Comparison of ENCODE assay signal across 24 mouse cellular contexts in genomic region chr6:113003313-113004111, GRCm38 (mm10).
"Had no signal": no experiment of that assay in that cellular context is flagged by ENCODE, and none has a peak within 500 bp of the region (broad histone marks: within the 10 kb centered on the region; RNA-seq: fewer than 3 reads in every experiment).

No protein-coding gene starts in this region.

- H3K27ac ChIP-seq: heart, adult 2 months; heart, embryonic 13.5 days; heart, embryonic 15.5 days; hindbrain, embryonic 13.5 days; hindbrain, embryonic 15.5 days; hindbrain, postnatal 0 days; layer of hippocampus, adult 2 months; left cerebral cortex, adult 2 months; limb, embryonic 10.5 days; limb, embryonic 12.5 days; liver, embryonic 12.5 days had no signal

- H3K4me1 ChIP-seq: heart, embryonic 13.5 days; limb, embryonic 10.5 days; liver, embryonic 12.5 days had no signal

- DNase-seq: gastrocnemius, postnatal 14 days; gastrocnemius, postnatal 36 days; heart, adult 11 months; heart, adult 2 months; heart, postnatal 14 days; heart, postnatal 36 days; kidney, adult 18-20 months; kidney, adult 8-10 months; kidney, postnatal 10 days; kidney, postnatal 25 days; kidney, postnatal 4 days; liver had no signal

- H3K36me3 ChIP-seq: heart, embryonic 13.5 days; heart, embryonic 15.5 days; hindbrain, embryonic 13.5 days; hindbrain, embryonic 15.5 days; limb, embryonic 10.5 days; limb, embryonic 12.5 days; liver, embryonic 12.5 days had no signal

- H3K9ac ChIP-seq: heart, embryonic 13.5 days; heart, embryonic 15.5 days; hindbrain, embryonic 13.5 days; hindbrain, embryonic 15.5 days; limb, embryonic 12.5 days; liver, embryonic 12.5 days had no signal

- H3K27me3 ChIP-seq: hindbrain, embryonic 13.5 days; hindbrain, embryonic 15.5 days; limb, embryonic 12.5 days; liver, embryonic 12.5 days had no signal

- H3K9me3 ChIP-seq: hindbrain, embryonic 15.5 days; limb, embryonic 10.5 days; limb, embryonic 12.5 days; liver, embryonic 12.5 days had no signal

- ATAC-seq: forebrain, embryonic 16.5 days; hindbrain, postnatal 0 days; liver, embryonic 12.5 days had no signal

- H3K4me3 ChIP-seq: heart, adult 2 months; heart, embryonic 13.5 days; heart, embryonic 15.5 days; hindbrain, embryonic 13.5 days; hindbrain, embryonic 15.5 days; layer of hippocampus, adult 2 months; left cerebral cortex, adult 2 months; limb, embryonic 10.5 days; limb, embryonic 12.5 days; liver, embryonic 12.5 days had no signal

- H3K4me2 ChIP-seq: heart, embryonic 11.5 days; heart, embryonic 13.5 days; heart, embryonic 15.5 days; hindbrain, embryonic 13.5 days; hindbrain, embryonic 15.5 days; limb, embryonic 12.5 days; liver, embryonic 12.5 days had no signal
